Mouse (Mus musculus) Muller cell, postnatal 12 days (primary cell): Measurements from ENCODE around the gene Prkaa2.
A peak's percentile ranks its signal among the peaks of the same experiment; 100 is the strongest.

ENCODE experiments used
- DNase-seq: peaks from one replicate; pipeline ENCODE4 v3.0.0-alpha.2; 2015; ENCODE audit errors: inconsistent ontology term

The Prkaa2 gene

GRCm38 (mm10) chr4:105109199-105109989 lies at the start of gene Prkaa2:
Gene Prkaa2, minus strand, starts transcription at chr4:105109890.
- peak; percentile 84 for DNase-seq

- DNase-seq, result no peak
These were observed 49.8 kb upstream of the Prkaa2 start for GRCm38 (mm10) chr4:105159531-105159870.

DNA sequence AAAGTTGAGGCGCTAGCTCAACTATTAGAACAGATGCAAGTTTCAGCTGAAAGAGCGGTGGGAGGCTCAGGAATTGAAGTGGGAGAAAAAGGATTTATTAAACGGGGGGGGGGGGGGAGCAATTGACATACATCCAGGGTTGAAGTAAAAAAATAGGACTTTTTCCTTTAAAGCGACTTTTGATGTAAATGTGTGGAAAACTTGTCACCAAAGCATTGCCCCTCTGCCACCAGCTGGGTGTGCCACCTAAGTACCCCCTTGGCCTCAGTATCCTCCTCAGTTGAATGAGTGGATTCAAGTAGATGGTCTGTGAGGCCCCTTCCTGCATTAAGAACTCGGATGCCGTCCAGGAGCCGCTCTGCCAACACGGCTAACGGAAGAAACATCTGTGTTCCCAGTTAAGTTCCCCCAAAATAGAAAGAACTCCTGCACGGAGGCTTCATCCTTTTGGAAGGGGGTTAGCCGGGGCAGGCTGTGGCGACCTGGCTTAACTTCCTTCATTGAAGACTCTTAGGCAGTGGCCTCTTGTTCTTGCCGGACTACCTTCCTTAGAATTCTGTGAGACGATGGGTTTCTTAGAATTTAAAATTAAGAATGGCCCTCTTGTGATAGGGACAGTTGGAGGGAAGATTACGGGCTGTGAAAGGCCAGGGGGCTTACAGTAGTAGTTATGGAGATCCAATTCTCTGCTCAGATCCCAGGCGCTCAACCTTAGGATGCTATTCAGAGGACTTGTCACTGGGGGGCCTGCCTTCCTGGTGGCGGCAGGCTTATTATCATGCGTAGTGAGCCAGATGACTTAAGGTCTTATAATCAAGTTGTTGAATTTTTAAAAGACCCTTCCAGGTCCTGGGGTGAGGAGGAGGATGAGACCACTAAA lies 49.2 kb upstream of the Prkaa2 start:
- DNase-seq, result peak; percentile 20

- peak; percentile 72 for DNase-seq
These were observed 48.5 kb upstream of the Prkaa2 start for GRCm38 (mm10) chr4:105158169-105158555.

DNA sequence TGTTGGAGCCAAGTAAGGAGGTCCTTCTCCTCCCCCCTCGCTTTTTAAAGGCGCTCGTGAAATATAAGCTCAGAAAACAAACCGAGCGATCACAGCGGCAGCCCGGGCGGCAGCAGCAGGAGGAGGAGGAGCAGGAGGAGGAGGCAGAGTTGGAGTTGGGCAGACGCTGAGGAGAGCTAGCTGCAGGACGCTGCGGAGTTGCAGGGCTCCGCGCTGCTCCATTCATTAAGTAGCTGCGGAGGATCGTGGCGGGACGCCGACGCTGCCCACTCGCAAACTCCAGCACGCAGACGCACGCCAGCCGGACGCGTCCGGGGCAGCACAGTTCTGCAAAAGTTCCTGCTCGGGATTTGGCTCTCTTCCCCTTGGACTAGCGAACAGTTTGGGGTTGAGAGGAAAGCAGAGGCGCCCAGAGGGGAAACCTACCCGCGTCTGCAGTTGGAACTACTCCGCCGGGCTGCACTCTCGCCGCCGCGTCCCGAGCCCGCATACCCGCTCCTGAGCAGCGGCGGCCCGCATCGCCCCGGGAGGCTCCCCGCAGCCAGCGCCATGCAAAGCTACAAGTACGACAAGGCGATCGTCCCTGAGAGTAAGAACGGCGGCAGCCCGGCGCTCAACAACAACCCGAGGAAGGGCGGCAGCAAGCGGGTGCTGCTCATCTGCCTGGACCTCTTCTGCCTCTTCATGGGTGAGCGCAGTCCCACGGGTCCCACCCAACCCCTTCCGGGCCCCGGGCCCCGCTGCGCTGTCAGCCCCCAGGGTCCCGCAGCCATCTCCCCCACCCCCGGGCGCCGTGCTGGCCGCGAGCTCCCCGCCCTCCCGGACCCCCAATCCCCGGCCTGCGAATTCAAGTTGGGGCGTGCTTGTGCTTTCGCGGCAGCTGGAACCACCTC lies 47.8 kb upstream of the Prkaa2 start, which contains the start of gene Plpp3:
TSS of gene Plpp3 (plus strand) at position 72 of the 893 bp plus-strand sequence.
- DNase-seq, result peak; percentile 96

- DNase-seq, result no peak
These were observed 47.2 kb upstream of the Prkaa2 start for GRCm38 (mm10) chr4:105156955-105157275.

- no peak for DNase-seq
These were observed 46.6 kb upstream of the Prkaa2 start for GRCm38 (mm10) chr4:105156281-105156680.

GRCm38 (mm10) chr4:105153227-105153626 lies 43.5 kb upstream of the Prkaa2 start:
- DNase-seq, result no peak

- peak; percentile 69 for DNase-seq
These were observed 42.4 kb upstream of the Prkaa2 start for GRCm38 (mm10) chr4:105151911-105152690.

GRCm38 (mm10) chr4:105149492-105149891 lies 39.8 kb upstream of the Prkaa2 start:
- DNase-seq, result no peak

GRCm38 (mm10) chr4:105133350-105134050 lies 23.8 kb upstream of the Prkaa2 start:
- DNase-seq, result no peak

- DNase-seq, result no peak
These were observed 22.1 kb upstream of the Prkaa2 start for GRCm38 (mm10) chr4:105131756-105132314.

- no peak for DNase-seq
These were observed 19.5 kb upstream of the Prkaa2 start for GRCm38 (mm10) chr4:105129212-105129611.

GRCm38 (mm10) chr4:105122429-105122828 lies 12.7 kb upstream of the Prkaa2 start:
- peak; percentile 17 for DNase-seq

GRCm38 (mm10) chr4:105121081-105121480 lies 11.4 kb upstream of the Prkaa2 start:
- no peak for DNase-seq

DNA sequence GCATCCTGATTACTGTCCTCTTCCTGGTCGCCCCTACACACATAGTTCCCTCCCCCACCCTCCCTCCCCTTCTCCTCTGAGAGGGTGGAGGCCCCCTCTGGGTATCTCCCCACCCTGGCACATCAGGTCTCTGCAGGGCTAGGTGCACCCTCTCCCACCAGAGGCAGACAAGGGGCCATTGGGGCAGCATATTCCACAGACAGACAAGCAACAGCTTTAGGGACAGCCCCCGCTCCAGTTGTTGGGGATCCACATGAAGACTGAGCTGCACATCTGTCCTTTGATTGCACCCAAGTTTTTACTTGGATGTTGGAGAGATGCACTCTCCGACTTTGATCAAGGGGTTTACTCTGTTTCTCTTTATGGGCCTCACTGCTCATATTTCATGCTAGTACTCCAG lies 3.8 kb upstream of the Prkaa2 start:
- no peak for DNase-seq

GRCm38 (mm10) chr4:105113042-105113441 lies 3.4 kb upstream of the Prkaa2 start:
- DNase-seq, result no peak

DNA sequence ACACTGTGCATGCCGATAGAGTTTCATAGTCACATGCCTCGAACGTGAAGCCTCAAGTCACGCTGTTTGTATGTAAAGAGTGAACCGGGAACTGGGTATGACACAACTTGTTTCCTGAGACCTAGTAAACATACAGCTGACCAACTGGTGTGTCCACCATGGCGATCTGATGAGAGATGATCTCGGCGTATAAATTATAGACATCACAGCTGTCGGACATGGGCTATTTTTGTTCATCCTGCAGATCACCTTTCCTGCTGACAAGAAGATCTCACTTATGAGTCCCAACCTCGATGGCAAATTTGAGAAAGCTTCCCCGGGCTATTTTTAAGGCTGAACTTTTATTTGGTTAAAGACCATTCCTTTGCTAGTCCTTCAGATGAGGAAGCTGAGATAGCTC lies 2.1 kb upstream of the Prkaa2 start:
- no peak for DNase-seq

DNA sequence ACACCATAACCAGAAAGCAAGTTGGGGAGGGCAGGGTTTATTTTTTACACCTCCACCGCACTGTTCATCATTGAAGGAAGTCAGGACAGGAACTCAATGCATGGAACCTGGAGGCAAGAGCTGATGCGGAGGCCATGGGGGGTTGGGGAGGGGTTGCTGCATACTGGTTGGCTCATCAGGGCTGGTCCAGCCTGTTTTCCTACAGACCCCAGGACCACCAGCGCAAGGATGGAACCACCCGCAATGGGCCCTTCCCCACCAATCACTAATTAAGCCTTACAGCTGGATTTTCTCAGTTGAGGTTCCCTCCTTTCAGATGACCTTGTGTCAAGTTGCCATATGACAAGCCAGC lies 970 bp upstream of the Prkaa2 start:
- DNase-seq, result no peak

GRCm38 (mm10) chr4:105109990-105110683 lies 447 bp upstream of the Prkaa2 start:
- DNase-seq, result peak; percentile 36
